Mouse (Mus musculus): ENCODE data around the gene Fkbp9. TPM values are rescaled to one million over a fixed set of nuclear protein-coding genes. Genes with fewer than 3 reads are reported as not detected.

The Fkbp9 gene
- polyA plus RNA-seq, 2 experiments: 15.3 to 19.1 TPM

GRCm38 (mm10) chr6:56888561-56888960 is 56.7 kb downstream of the Fkbp9 start:
- Histone ChIP-seq H3K27me3 (ENCODE audit: control insufficient read depth, insufficient read depth, low read length) (no peaks in the 10 kb centered on the region), H3K9ac (replicated peaks) (no peak overlapping the region), H3K27ac (no peak overlapping the region), H3K4me2 (ENCODE audit: low read depth) (no peak overlapping the region), H3K4me3 (ENCODE audit: insufficient read depth in 1 of 2, low read depth in 2 of 2, low read length in 2 of 2) (no peak overlapping the region), H3K9me3 (ENCODE audit: control insufficient read depth, low read length) (no peaks in the 10 kb centered on the region), H3K4me1 (replicated peaks; ENCODE audit: control insufficient read depth in 2 of 2, insufficient read depth in 2 of 2, low read length in 1 of 2) (no peaks in the 10 kb centered on the region; a peak in 1 of 4 replicates), H3K36me3 (replicated peaks; ENCODE audit: control insufficient read depth, insufficient read depth, low read depth) (peaks cover 76% of the 10 kb centered on the region)
- no peak for ATAC-seq (ENCODE audit: insufficient read depth)
- no peak for TF ChIP-seq EP300 (IDR thresholded peaks at IDR 0.05; ENCODE audit: low read depth)
- TF ChIP-seq CTCF (IDR thresholded peaks at IDR 0.05; ENCODE audit: low read depth): no peak
- WGBS (ENCODE audit: insufficient replicate concordance): 94% methylated on average over 6 of the region's 6 CpGs
- DNase-seq (ENCODE audit: low read depth in 3 of 3, low spot score in 3 of 3): no peak

- no peak for ATAC-seq (ENCODE audit: insufficient read depth)
- Histone ChIP-seq H3K27me3 (ENCODE audit: control insufficient read depth, insufficient read depth, low read length) (no peaks in the 10 kb centered on the region), H3K36me3 (replicated peaks; ENCODE audit: control insufficient read depth, insufficient read depth, low read depth) (peaks cover 56% of the 10 kb centered on the region), H3K4me3 (ENCODE audit: insufficient read depth in 1 of 2, low read depth in 2 of 2, low read length in 2 of 2) (no peak overlapping the region), H3K9ac (replicated peaks) (no peak overlapping the region), H3K9me3 (ENCODE audit: control insufficient read depth, low read length) (no peaks in the 10 kb centered on the region), H3K4me2 (ENCODE audit: low read depth) (no peak overlapping the region), H3K4me1 (replicated peaks; ENCODE audit: control insufficient read depth in 2 of 2, insufficient read depth in 2 of 2, low read length in 1 of 2) (no peaks in the 10 kb centered on the region; a peak in 1 of 4 replicates), H3K27ac (no peak overlapping the region)
- DNase-seq (ENCODE audit: low read depth in 3 of 3, low spot score in 3 of 3): no peak
- TF ChIP-seq CTCF (IDR thresholded peaks at IDR 0.05; ENCODE audit: low read depth) (no peak), EP300 (IDR thresholded peaks at IDR 0.05; ENCODE audit: low read depth) (no peak)
- WGBS (ENCODE audit: insufficient replicate concordance): 73% methylated on average over 2 of the region's 2 CpGs
These were observed 58.9 kb downstream of the Fkbp9 start for GRCm38 (mm10) chr6:56890762-56891161.

- H3K36me3 ChIP-seq (replicated peaks; ENCODE audit: control insufficient read depth, insufficient read depth, low read depth): peaks cover 9% of the 10 kb centered on the region; the same call in 1 of the 2 replicates
- TF ChIP-seq EP300 (IDR thresholded peaks at IDR 0.05; ENCODE audit: low read depth): no peak
- no peak for TF ChIP-seq CTCF (IDR thresholded peaks at IDR 0.05; ENCODE audit: low read depth)
- H3K4me2 ChIP-seq (ENCODE audit: low read depth): peak overlapping the region; percentile 93
- peaks cover 36 to 53% of the 10 kb centered on the region in 2 experiments for H3K4me1 ChIP-seq (replicated peaks; ENCODE audit: control insufficient read depth in 2 of 2, insufficient read depth in 2 of 2, low read length in 1 of 2)
- H3K27me3 ChIP-seq (ENCODE audit: control insufficient read depth, insufficient read depth, low read length): no peaks in the 10 kb centered on the region
- WGBS (ENCODE audit: insufficient replicate concordance): 76% methylated on average over 3 of the region's 3 CpGs
- H3K4me3 ChIP-seq (ENCODE audit: insufficient read depth in 1 of 2, low read depth in 2 of 2, low read length in 2 of 2): peak overlapping the region in 1 of 2 experiments; percentile 31; a peak in 2 of 4 replicates
- DNase-seq (ENCODE audit: low read depth in 3 of 3, low spot score in 3 of 3): no peak
- H3K27ac ChIP-seq: peak overlapping the region; percentile 50; the same call in 1 of the 2 replicates
- peak overlapping the region; percentile 40 for H3K9ac ChIP-seq (replicated peaks)
- no peak for ATAC-seq (ENCODE audit: insufficient read depth)
- H3K9me3 ChIP-seq (ENCODE audit: control insufficient read depth, low read length): no peaks in the 10 kb centered on the region
These were observed 67.7 kb downstream of the Fkbp9 start for GRCm38 (mm10) chr6:56899601-56900000.

- peak overlapping the region; percentile 91 for H3K27ac ChIP-seq
- no peaks in the 10 kb centered on the region for H3K27me3 ChIP-seq (ENCODE audit: control insufficient read depth, insufficient read depth, low read length)
- H3K4me2 ChIP-seq (ENCODE audit: low read depth): peak overlapping the region; percentile 93
- H3K9ac ChIP-seq (replicated peaks): peak overlapping the region; percentile 73
- ATAC-seq (ENCODE audit: insufficient read depth) (no peak), DNase-seq (ENCODE audit: low read depth in 3 of 3, low spot score in 3 of 3) (no peak)
- H3K4me1 ChIP-seq (replicated peaks; ENCODE audit: control insufficient read depth in 2 of 2, insufficient read depth in 2 of 2, low read length in 1 of 2): peaks cover 54 to 70% of the 10 kb centered on the region in 2 experiments
- H3K9me3 ChIP-seq (ENCODE audit: control insufficient read depth, low read length): no peaks in the 10 kb centered on the region
- WGBS (ENCODE audit: insufficient replicate concordance): 33% methylated on average over 3 of the region's 3 CpGs
- 0 out of 2 replicates have a peak, but pooled peaks have one; percentile 3 for TF ChIP-seq EP300 (IDR thresholded peaks at IDR 0.05; ENCODE audit: low read depth)
- no peak for TF ChIP-seq CTCF (IDR thresholded peaks at IDR 0.05; ENCODE audit: low read depth)
- peak overlapping the region; percentile 14 to 55; a peak in 3 of 4 replicates for H3K4me3 ChIP-seq (ENCODE audit: insufficient read depth in 1 of 2, low read depth in 2 of 2, low read length in 2 of 2)
- H3K36me3 ChIP-seq (replicated peaks; ENCODE audit: control insufficient read depth, insufficient read depth, low read depth): peaks cover 7% of the 10 kb centered on the region; the same call in 1 of the 2 replicates
These were observed 69.5 kb downstream of the Fkbp9 start for GRCm38 (mm10) chr6:56901336-56901735.

GRCm38 (mm10) chr6:56901824-56902386 is 70.0 kb downstream of the Fkbp9 start:
- Histone ChIP-seq H3K9me3 (ENCODE audit: control insufficient read depth, low read length) (no peaks in the 10 kb centered on the region), H3K36me3 (replicated peaks; ENCODE audit: control insufficient read depth, insufficient read depth, low read depth) (peaks cover 7% of the 10 kb centered on the region; the same call in 1 of the 2 replicates), H3K4me1 (replicated peaks; ENCODE audit: control insufficient read depth in 2 of 2, insufficient read depth in 2 of 2, low read length in 1 of 2) (peaks cover 59 to 75% of the 10 kb centered on the region in 2 experiments), H3K4me2 (ENCODE audit: low read depth) (peak overlapping the region; percentile 93), H3K4me3 (ENCODE audit: insufficient read depth in 1 of 2, low read depth in 2 of 2, low read length in 2 of 2) (peak overlapping the region; percentile 55 to 57), H3K9ac (replicated peaks) (peak overlapping the region; percentile 73), H3K27ac (peak overlapping the region; percentile 91), H3K27me3 (ENCODE audit: control insufficient read depth, insufficient read depth, low read length) (no peaks in the 10 kb centered on the region)
- peak in 2 of 3 experiments; percentile 66 to 74 for DNase-seq (ENCODE audit: low read depth in 3 of 3, low spot score in 3 of 3)
- 4% methylated on average over 12 of the region's 12 CpGs for WGBS (ENCODE audit: insufficient replicate concordance)
- ATAC-seq (ENCODE audit: insufficient read depth): peak; percentile 56
- TF ChIP-seq CTCF (IDR thresholded peaks at IDR 0.05; ENCODE audit: low read depth) (peak; percentile 25; the same call in 1 of the 2 replicates), EP300 (IDR thresholded peaks at IDR 0.05; ENCODE audit: low read depth) (0 out of 2 replicates have a peak, but pooled peaks have one; percentile 4)

Measured in liver, embryonic 14.5 days (tissue).